Mouse (Mus musculus): ENCODE measurements around the gene Gabrb3. TPM values are rescaled to one million over a fixed set of nuclear protein-coding genes. Genes with fewer than 3 reads are reported as not detected.

The Gabrb3 gene
- polyA plus RNA-seq, 1 experiment from 2014 or later: 0.36 TPM

DNA sequence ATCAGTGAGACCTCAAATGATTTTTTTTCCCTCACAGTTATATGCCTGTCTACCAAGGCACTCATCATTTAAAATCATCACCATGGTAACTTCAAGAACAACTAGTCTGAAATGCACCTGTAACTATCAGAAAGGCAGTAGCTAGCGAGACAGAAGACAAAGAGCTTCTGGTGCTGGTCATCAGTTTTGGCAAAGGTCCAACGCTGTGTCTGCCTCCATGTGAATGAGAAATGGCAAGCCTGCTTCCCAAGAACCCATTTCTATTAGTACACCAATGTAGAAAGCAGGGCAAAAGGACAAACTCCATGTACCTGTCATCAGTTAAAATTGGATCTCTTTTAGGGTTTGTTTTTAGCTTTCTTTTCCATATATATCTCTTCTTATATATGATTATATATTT is 448.5 kb downstream of the Gabrb3 start:
- WGBS: 46% methylated on average over 2 of the region's 2 CpGs
- Histone ChIP-seq H3K4me2 (ENCODE audit: low read depth, low read length) (no peak overlapping the region), H3K27ac (ENCODE audit: low read length) (no peak overlapping the region), H3K4me1 (replicated peaks; ENCODE audit: control insufficient read depth, insufficient read depth, low read length) (no peaks in the 10 kb centered on the region), H3K9me3 (ENCODE audit: control insufficient read depth, low read length) (no peaks in the 10 kb centered on the region), H3K4me3 (ENCODE audit: low read length) (no peak overlapping the region), H3K36me3 (ENCODE audit: control insufficient read depth, insufficient read depth, low read length) (no peaks in the 10 kb centered on the region), H3K27me3 (ENCODE audit: control insufficient read depth, insufficient read depth, low read depth, low read length) (no peaks in the 10 kb centered on the region), H3K9ac (ENCODE audit: low read length) (no peak overlapping the region)
- ATAC-seq (ENCODE audit: low read depth): no peak

Small RNAs within 50 kb of the gene (microRNA-seq; reads per million reads assigned to microRNA genes)
- not detected for gene Mir6389

Other genes with a start within 250 kb of the Gabrb3 start
- gene Gabrg3, start 32.5 kb upstream of the Gabrb3 start, polyA plus RNA-seq (2015; fragmentation: Nextera tagmentation; extraction: Ambion mirVana): 0.25 and 0.28 TPM in 2 replicates
- 0.26 TPM in 1 of 2 replicates, not detected in the other for gene Gabra5, start 90.4 kb downstream of the Gabrb3 start, polyA plus RNA-seq (2015; fragmentation: Nextera tagmentation; extraction: Ambion mirVana)

Data from lung, embryonic 16.5 days (tissue).